Mouse (Mus musculus): ENCODE results near the gene Rgcc. TPM values are rescaled to one million over a fixed set of nuclear protein-coding genes. Genes with fewer than 3 reads are reported as not detected.

The Rgcc gene
- total and polyA plus RNA-seq, 3 experiments, result 2.2 to 5.2 (median 2.3) TPM

DNA sequence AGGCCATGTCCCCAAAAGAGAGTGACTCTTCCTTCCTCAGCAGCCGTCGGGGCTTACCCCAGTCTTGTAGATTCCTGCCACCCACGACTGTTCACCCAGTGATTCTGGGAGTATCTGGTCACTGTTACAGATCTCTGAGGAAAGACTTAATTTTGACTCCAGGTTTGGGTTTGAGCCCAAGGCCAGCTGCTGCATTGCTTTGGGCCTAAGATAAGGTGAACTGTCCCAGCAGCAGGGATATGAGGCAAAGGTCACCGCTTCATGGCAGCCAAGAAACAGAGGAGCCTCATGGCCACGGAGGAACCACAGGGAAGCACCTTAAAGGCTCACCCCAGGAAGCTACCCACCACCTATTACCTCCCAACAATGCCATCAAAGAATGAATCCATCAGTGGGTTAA lies 44.8 kb downstream of the Rgcc start:
- Histone ChIP-seq H3K36me3 (replicated peaks in 1 of 2; ENCODE audit: control insufficient read depth in 1 of 2, insufficient read depth in 1 of 2, low read length in 1 of 2) (no peaks in the 10 kb centered on the region), H3K9me3 (replicated peaks; ENCODE audit: low read length) (no peaks in the 10 kb centered on the region), H3K27me3 (replicated peaks) (peaks cover 2% of the 10 kb centered on the region), H3K4me1 (ENCODE audit: control insufficient read depth in 1 of 2, insufficient read depth in 2 of 2) (peaks cover 0 to 13% of the 10 kb centered on the region in 2 experiments; a peak in 2 of 4 replicates), H3K9ac (ENCODE audit: insufficient read depth, low read depth) (no peak overlapping the region), H3K4me3 (replicated peaks in 1 of 3; ENCODE audit: low read depth in 2 of 3, low read length in 2 of 3, poor library complexity in 1 of 3) (no peak overlapping the region), H3K79me2 (replicated peaks; ENCODE audit: control insufficient read depth, extremely low read depth, insufficient read depth, poor library complexity, severe bottlenecking) (no peaks in the 10 kb centered on the region), H3K4me2 (ENCODE audit: insufficient read depth, low read depth, poor library complexity, severe bottlenecking) (no peak overlapping the region), H3K27ac (ENCODE audit: insufficient read depth, low read depth) (no peak overlapping the region)
- dilution Hi-C loops (cut with MboI; ENCODE audit: extremely low pct_ligation_motif_present, extremely low pct_unique_long_range_greater_than_20kb, low sequenced_read_pairs), result no loop called here
- no peak for DNase-seq (ENCODE audit: extremely low read depth)
- in situ Hi-C loops (cut with MboI; ENCODE audit: low pct_ligation_motif_present, low pct_unique_long_range_greater_than_20kb, low sequenced_read_pairs), result no loop called here
- TF ChIP-seq MAFK (IDR thresholded peaks at IDR 0.05; ENCODE audit: insufficient replicate concordance, low read length) (no peak), SIN3A (IDR thresholded peaks at IDR 0.05; ENCODE audit: low read length) (no peak), ZMIZ1 (IDR thresholded peaks at IDR 0.05; ENCODE audit: low read depth, low read length) (no peak), SMC3 (IDR thresholded peaks at IDR 0.05; ENCODE audit: low read depth, low read length) (no peak)

GRCm38 (mm10) chr14:79255786-79256185 lies 45.7 kb downstream of the Rgcc start:
- Histone ChIP-seq H3K79me2 (replicated peaks; ENCODE audit: control insufficient read depth, extremely low read depth, insufficient read depth, poor library complexity, severe bottlenecking) (no peaks in the 10 kb centered on the region), H3K4me1 (ENCODE audit: control insufficient read depth in 1 of 2, insufficient read depth in 2 of 2) (peaks cover 0 to 13% of the 10 kb centered on the region in 2 experiments; a peak in 2 of 4 replicates), H3K9ac (ENCODE audit: insufficient read depth, low read depth) (no peak overlapping the region), H3K4me2 (ENCODE audit: insufficient read depth, low read depth, poor library complexity, severe bottlenecking) (no peak overlapping the region), H3K36me3 (replicated peaks in 1 of 2; ENCODE audit: control insufficient read depth in 1 of 2, insufficient read depth in 1 of 2, low read length in 1 of 2) (no peaks in the 10 kb centered on the region), H3K27me3 (replicated peaks) (peaks cover 2% of the 10 kb centered on the region), H3K4me3 (replicated peaks in 1 of 3; ENCODE audit: low read depth in 2 of 3, low read length in 2 of 3, poor library complexity in 1 of 3) (no peak overlapping the region), H3K9me3 (replicated peaks; ENCODE audit: low read length) (no peaks in the 10 kb centered on the region), H3K27ac (ENCODE audit: insufficient read depth, low read depth) (no peak overlapping the region)
- dilution Hi-C loops (cut with MboI; ENCODE audit: extremely low pct_ligation_motif_present, extremely low pct_unique_long_range_greater_than_20kb, low sequenced_read_pairs) (no loop called here), in situ Hi-C loops (cut with MboI; ENCODE audit: low pct_ligation_motif_present, low pct_unique_long_range_greater_than_20kb, low sequenced_read_pairs) (no loop called here)
- DNase-seq (ENCODE audit: extremely low read depth), result no peak
- no peak for TF ChIP-seq RAD21 (IDR thresholded peaks at IDR 0.05; ENCODE audit: low read depth, low read length)
- no peak for TF ChIP-seq ELF1 (IDR thresholded peaks at IDR 0.05; ENCODE audit: low read depth, low read length)

DNA sequence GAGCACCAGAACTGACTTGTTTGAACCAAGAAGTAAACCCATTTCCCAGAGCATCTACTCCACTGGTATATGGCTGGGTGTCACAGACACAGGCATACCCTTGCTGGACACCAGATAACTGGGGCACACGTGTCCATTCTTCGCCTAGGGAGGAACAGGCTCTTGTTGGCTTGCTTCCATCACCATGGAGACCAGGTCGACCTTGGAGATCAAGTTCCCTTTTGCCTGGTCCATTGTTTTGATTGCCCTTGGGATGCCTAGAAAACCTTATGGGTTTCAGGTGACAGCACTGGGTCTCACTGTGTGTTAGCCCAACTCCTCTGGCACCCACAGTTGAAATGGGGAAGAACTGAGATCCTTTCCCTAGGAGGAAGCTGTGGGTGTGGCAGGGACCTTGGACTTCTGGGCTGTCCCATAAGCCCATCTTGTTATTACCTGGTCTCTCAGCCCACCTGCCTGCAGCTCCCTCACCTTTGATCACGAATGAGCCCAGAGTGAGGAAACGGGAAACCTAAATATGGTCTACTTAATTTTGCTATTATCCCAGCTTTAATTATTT lies 49.6 kb downstream of the Rgcc start:
- TF ChIP-seq CHD1 (IDR thresholded peaks at IDR 0.05; ENCODE audit: low read depth, low read length) (no peak), MAZ (IDR thresholded peaks at IDR 0.05; ENCODE audit: low read depth, low read length) (no peak), MEF2A (IDR thresholded peaks at IDR 0.05; ENCODE audit: borderline replicate concordance, low read depth, low read length) (no peak), IRF4 (IDR thresholded peaks at IDR 0.05; ENCODE audit: low read depth, low read length) (no peak), EP300 (IDR thresholded peaks at IDR 0.05; ENCODE audit: low read length) (no peak), TBP (conservative IDR thresholded peaks at IDR 0.05; ENCODE audit: low read depth, low read length) (no peak), ETS1 (conservative IDR thresholded peaks at IDR 0.05; ENCODE audit: low read depth, low read length) (no peak), USF2 (conservative IDR thresholded peaks at IDR 0.05; ENCODE audit: low read depth, low read length) (no peak), RAD21 (IDR thresholded peaks at IDR 0.05; ENCODE audit: low read depth, low read length) (no peak), ZMIZ1 (IDR thresholded peaks at IDR 0.05; ENCODE audit: low read depth, low read length) (no peak)
- in situ Hi-C loops (cut with MboI; ENCODE audit: low pct_ligation_motif_present, low pct_unique_long_range_greater_than_20kb, low sequenced_read_pairs) (no loop called here), dilution Hi-C loops (cut with MboI; ENCODE audit: extremely low pct_ligation_motif_present, extremely low pct_unique_long_range_greater_than_20kb, low sequenced_read_pairs) (no loop called here)
- DNase-seq (ENCODE audit: extremely low read depth), result no peak
- Histone ChIP-seq H3K36me3 (replicated peaks in 1 of 2; ENCODE audit: control insufficient read depth in 1 of 2, insufficient read depth in 1 of 2, low read length in 1 of 2) (no peaks in the 10 kb centered on the region), H3K79me2 (replicated peaks; ENCODE audit: control insufficient read depth, extremely low read depth, insufficient read depth, poor library complexity, severe bottlenecking) (no peaks in the 10 kb centered on the region), H3K27me3 (replicated peaks) (no peaks in the 10 kb centered on the region), H3K4me3 (replicated peaks in 1 of 3; ENCODE audit: low read depth in 2 of 3, low read length in 2 of 3, poor library complexity in 1 of 3) (no peak overlapping the region), H3K9ac (ENCODE audit: insufficient read depth, low read depth) (no peak overlapping the region), H3K4me2 (ENCODE audit: insufficient read depth, low read depth, poor library complexity, severe bottlenecking) (no peak overlapping the region), H3K9me3 (replicated peaks; ENCODE audit: low read length) (no peaks in the 10 kb centered on the region), H3K27ac (ENCODE audit: insufficient read depth, low read depth) (no peak overlapping the region), H3K4me1 (ENCODE audit: control insufficient read depth in 1 of 2, insufficient read depth in 2 of 2) (peaks cover 3 to 18% of the 10 kb centered on the region in 2 experiments)
